ENCODE assay signal across 9 mouse cellular contexts in the genomic region with DNA sequence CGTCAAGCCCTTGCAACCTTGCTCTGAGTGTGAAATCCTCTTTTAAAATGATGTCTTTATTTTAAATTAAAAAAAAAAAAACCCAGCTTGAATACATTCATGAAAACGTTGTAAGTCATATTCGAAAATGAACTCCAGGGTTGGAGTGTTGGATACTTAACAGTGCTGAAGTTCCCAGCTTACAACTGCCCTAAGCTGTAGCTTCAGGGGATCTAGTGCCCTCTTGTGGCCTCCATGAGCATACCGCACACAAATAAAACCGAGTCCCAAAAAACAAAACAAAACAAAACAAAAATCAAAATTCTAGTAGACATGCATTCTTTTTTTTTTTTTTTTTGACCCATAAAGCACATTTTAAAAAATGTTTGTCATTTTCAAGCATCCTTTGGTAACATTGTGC. TPM values are rescaled to one million over a fixed set of nuclear protein-coding genes. Genes with fewer than 3 reads are reported as not detected.
DNase-seq lines count a peak whose midpoint lies in the region; ATAC-seq and TF ChIP-seq lines count a peak whose summit lies in the region.
"Had no signal": no experiment of that assay in that cellular context is flagged by ENCODE, and none has a peak within 500 bp of the region (broad histone marks: within the 10 kb centered on the region; RNA-seq: fewer than 3 reads in every experiment).

No protein-coding gene starts in this region.

- ATAC-seq in kidney, embryonic 16.5 days (ENCODE audit: low FRiP score, low TSS enrichment), result no peak
- ATAC-seq in megakaryocyte progenitor cell, adult 5-6 weeks (replicated peaks; ENCODE audit: poor library complexity), result peak; percentile 90

- peak; percentile 21 for DNase-seq in adrenal gland, adult 2 months
- no peak for DNase-seq in adrenal gland, adult 18-20 months (ENCODE audit: low spot score in 2 of 2)
- DNase-seq in kidney, adult 2 months, result peak; percentile 31
- no peak for DNase-seq in gastrocnemius, postnatal 4 days (ENCODE audit: low spot score in 2 of 2)

- no peaks in the 10 kb centered on the region for H3K27me3 ChIP-seq in kidney, adult 2 months (replicated peaks; ENCODE audit: control insufficient read depth, insufficient read depth, low read length)
- no peaks in the 10 kb centered on the region for H3K27me3 ChIP-seq in kidney, embryonic 16.5 days (ENCODE audit: insufficient read depth, low read length)
- H3K27me3 ChIP-seq in ES-Bruce4 (ENCODE audit: control insufficient read depth, insufficient read depth, low read length, poor library complexity, severe bottlenecking), result peaks cover 1% of the 10 kb centered on the region; the same call in 1 of the 2 replicates
- H3K27me3 ChIP-seq: heart, embryonic 13.5 days had no signal

- H3K4me3 ChIP-seq in kidney, adult 2 months (ENCODE audit: insufficient read depth, low read depth, low read length), result no peak overlapping the region
- no peak overlapping the region for H3K4me3 ChIP-seq in kidney, embryonic 16.5 days (ENCODE audit: low read length)
- H3K4me3 ChIP-seq in ES-Bruce4 (ENCODE audit: low read depth, low read length), result no peak overlapping the region
- no peak overlapping the region for H3K4me3 ChIP-seq in embryonic fibroblast, embryonic 13.5 days (ENCODE audit: insufficient read depth, low read length)
- H3K4me3 ChIP-seq: heart, embryonic 13.5 days had no signal

- H3K4me1 ChIP-seq in kidney, adult 2 months (ENCODE audit: control insufficient read depth, insufficient read depth, low read length), result no peaks in the 10 kb centered on the region
- H3K4me1 ChIP-seq in kidney, embryonic 16.5 days (ENCODE audit: insufficient read depth, low read length), result no peaks in the 10 kb centered on the region
- H3K4me1 ChIP-seq in ES-Bruce4 (ENCODE audit: control insufficient read depth, insufficient read depth, low read length), result no peaks in the 10 kb centered on the region
- no peaks in the 10 kb centered on the region for H3K4me1 ChIP-seq in embryonic fibroblast, embryonic 13.5 days (ENCODE audit: control insufficient read depth, insufficient read depth, low read length)
- H3K4me1 ChIP-seq: heart, embryonic 13.5 days had no signal

- WGBS in kidney, adult 2 months, result 23% methylated on average over 5 of the region's 5 CpGs
- 28% methylated on average over 5 of the region's 5 CpGs for WGBS in kidney, embryonic 16.5 days

- no peak for TF ChIP-seq EP300 in ES-Bruce4 (IDR thresholded peaks at IDR 0.05; ENCODE audit: insufficient read depth, low read depth, low read length)

- H3K27ac ChIP-seq in kidney, adult 2 months (ENCODE audit: insufficient read depth, low read depth, low read length), result no peak overlapping the region
- H3K27ac ChIP-seq in kidney, embryonic 16.5 days (ENCODE audit: low read length), result no peak overlapping the region
- H3K27ac ChIP-seq in ES-Bruce4 (ENCODE audit: insufficient read depth, low read length), result no peak overlapping the region
- no peak overlapping the region for H3K27ac ChIP-seq in embryonic fibroblast, embryonic 13.5 days (ENCODE audit: insufficient read depth, low read length)
- H3K27ac ChIP-seq: heart, embryonic 13.5 days had no signal

- TF ChIP-seq POLR2A in kidney, adult 2 months (IDR thresholded peaks at IDR 0.05; ENCODE audit: low read depth, low read length), result no peak
- no peak for TF ChIP-seq POLR2A in ES-Bruce4 (IDR thresholded peaks at IDR 0.05; ENCODE audit: insufficient read depth, low read length)
- TF ChIP-seq POLR2A in embryonic fibroblast, embryonic 13.5 days (IDR thresholded peaks at IDR 0.05; ENCODE audit: low read depth, low read length), result no peak

- H3K36me3 ChIP-seq in kidney, adult 2 months (ENCODE audit: control insufficient read depth, insufficient read depth, low read length), result no peaks in the 10 kb centered on the region
- no peaks in the 10 kb centered on the region for H3K36me3 ChIP-seq in kidney, embryonic 16.5 days (ENCODE audit: insufficient read depth, low read length)
- no peaks in the 10 kb centered on the region for H3K36me3 ChIP-seq in ES-Bruce4 (ENCODE audit: control insufficient read depth, insufficient read depth, low read length, poor library complexity, severe bottlenecking)
- H3K36me3 ChIP-seq: heart, embryonic 13.5 days had no signal

- no peak overlapping the region for H3K9ac ChIP-seq in kidney, embryonic 16.5 days (replicated peaks; ENCODE audit: low read length)
- no peak overlapping the region for H3K9ac ChIP-seq in ES-Bruce4 (ENCODE audit: low read depth, poor library complexity, severe bottlenecking)
- H3K9ac ChIP-seq: heart, embryonic 13.5 days had no signal

- peak; percentile 74 for TF ChIP-seq CTCF in kidney, adult 2 months (conservative IDR thresholded peaks at IDR 0.05; ENCODE audit: insufficient read depth, insufficient read length, low read depth, low read length)
- peak; percentile 51 for TF ChIP-seq CTCF in ES-Bruce4 (IDR thresholded peaks at IDR 0.05; ENCODE audit: low read depth, low read length)
- peak; percentile 38; the same call in 1 of the 2 replicates for TF ChIP-seq CTCF in embryonic fibroblast, embryonic 13.5 days (IDR thresholded peaks at IDR 0.05; ENCODE audit: borderline replicate concordance, insufficient read depth, low read length)

- no peak overlapping the region for H3K4me2 ChIP-seq in kidney, embryonic 16.5 days (replicated peaks; ENCODE audit: low read depth, low read length)
- H3K4me2 ChIP-seq: heart, embryonic 13.5 days had no signal

- no peaks in the 10 kb centered on the region for H3K9me3 ChIP-seq in kidney, embryonic 16.5 days (ENCODE audit: low read length)
- H3K9me3 ChIP-seq in ES-Bruce4 (replicated peaks; ENCODE audit: control insufficient read depth, insufficient read depth, low read length, poor library complexity, severe bottlenecking), result no peaks in the 10 kb centered on the region
- H3K9me3 ChIP-seq: heart, embryonic 13.5 days had no signal

RNA-seq across cellular contexts. Expression of a gene that starts 6.9 kb away (rescaled TPM):
- total RNA-seq in adrenal gland, adult 2 months (2021), result under 1 TPM; 0.20 to 0.35 TPM
- 0.08 and 0.17 TPM in 2 replicates for polyA plus RNA-seq in adrenal gland, adult 2 months (2012; rRNA removed)
- under 1 TPM; 0.61 to 0.66 TPM for total RNA-seq in adrenal gland, adult 18-20 months (2021)
- polyA plus RNA-seq in kidney, adult 2 months (2012; rRNA removed), result not detected in 2 replicates
- polyA plus RNA-seq in kidney, embryonic 16.5 days (2015; fragmentation: Nextera tagmentation; extraction: Ambion mirVana), result not detected in 2 replicates
- polyA plus RNA-seq in ES-Bruce4 (2011; ENCODE audit: insufficient read depth, insufficient read length, low read depth, missing spikeins), result not detected in 2 replicates
- not detected in 2 replicates for polyA plus RNA-seq in embryonic fibroblast, embryonic 13.5 days (2011; ENCODE audit: insufficient read length, low read depth, missing spikeins)
- not detected in 2 replicates for total RNA-seq in megakaryocyte progenitor cell, adult 5-6 weeks (2015)
- not detected in 2 replicates for total RNA-seq in megakaryocyte progenitor cell, adult 5-6 weeks (2017)
- not detected for total RNA-seq in gastrocnemius, postnatal 4 days (2021)
- polyA plus RNA-seq: heart, embryonic 13.5 days had no signal

RNA-seq across cellular contexts. Expression of a gene that starts 18.2 kb away (rescaled TPM):
- 10 to 100 TPM; 16.1 to 23.4 TPM for total RNA-seq in adrenal gland, adult 2 months (2021)
- polyA plus RNA-seq in adrenal gland, adult 2 months (2012; rRNA removed), result 0.28 and 0.29 TPM in 2 replicates
- 10 to 100 TPM; 19.4 to 22.0 TPM for total RNA-seq in adrenal gland, adult 18-20 months (2021)
- polyA plus RNA-seq in kidney, adult 2 months (2012; rRNA removed), result 1.5 and 2.1 TPM in 2 replicates
- polyA plus RNA-seq in kidney, embryonic 16.5 days (2015; fragmentation: Nextera tagmentation; extraction: Ambion mirVana), result 13.2 and 13.6 TPM in 2 replicates
- 71.5 and 72.6 TPM in 2 replicates for polyA plus RNA-seq in ES-Bruce4 (2011; ENCODE audit: insufficient read depth, insufficient read length, low read depth, missing spikeins)
- 68.7 and 86.8 TPM in 2 replicates for polyA plus RNA-seq in embryonic fibroblast, embryonic 13.5 days (2011; ENCODE audit: insufficient read length, low read depth, missing spikeins)
- total RNA-seq in megakaryocyte progenitor cell, adult 5-6 weeks (2015), result 25.9 and 31.5 TPM in 2 replicates
- 16.2 and 21.2 TPM in 2 replicates for total RNA-seq in megakaryocyte progenitor cell, adult 5-6 weeks (2017)
- total RNA-seq in gastrocnemius, postnatal 4 days (2021), result 10 to 100 TPM; 10.5 to 11.4 TPM

Comparison
In these comparisons a context has a peak if more than half of its experiments do, and no peak if none do; other contexts are left out.
1. DNase-seq: peak in adrenal gland, adult 2 months (single experiment) and kidney, adult 2 months (single experiment); none in adrenal gland, adult 18-20 months (0 of 2) and gastrocnemius, postnatal 4 days (0 of 2).
2. Peak in every context shown above with its lines, with median percentiles within 50 percentile points of each other: CTCF ChIP-seq.